Mouse (Mus musculus): ENCODE measurements around the gene Phf5a. TPM values are rescaled to one million over a fixed set of nuclear protein-coding genes. Genes with fewer than 3 reads are reported as not detected.

Gene Phf5a
- polyA plus RNA-seq, 1 experiment from 2014 or later, result 129 TPM

GRCm38 (mm10) chr15:81856030-81856790 is 15.5 kb downstream of the Phf5a start:
- ATAC-seq (ENCODE audit: low read depth), result peak; percentile 91
- H3K27ac ChIP-seq (ENCODE audit: low read depth, low read length), result peak overlapping the region; percentile 67

GRCm38 (mm10) chr15:81853081-81853480 is 18.6 kb downstream of the Phf5a start:
- H3K9ac ChIP-seq (replicated peaks; ENCODE audit: low read depth, low read length), result no peak overlapping the region
- H3K9me3 ChIP-seq (ENCODE audit: control insufficient read depth, low read length), result no peaks in the 10 kb centered on the region
- no peaks in the 10 kb centered on the region for H3K27me3 ChIP-seq (ENCODE audit: control insufficient read depth, insufficient read depth, low read length)
- no peak overlapping the region for H3K4me3 ChIP-seq (ENCODE audit: low read depth, low read length)
- no peak overlapping the region for H3K27ac ChIP-seq (ENCODE audit: low read depth, low read length)
- peaks cover 17% of the 10 kb centered on the region for H3K36me3 ChIP-seq (ENCODE audit: control insufficient read depth, insufficient read depth, low read length)
- ATAC-seq (ENCODE audit: low read depth), result no peak
- H3K4me1 ChIP-seq (ENCODE audit: control insufficient read depth, insufficient read depth, low read length), result peaks cover 8% of the 10 kb centered on the region; the same call in 1 of the 2 replicates
- 93% methylated on average over 7 of the region's 7 CpGs for WGBS
- H3K4me2 ChIP-seq (ENCODE audit: low read depth, low read length), result no peak overlapping the region

More at GRCm38 (mm10) chr15:81856030-81856790, 15.5 kb downstream of the Phf5a start:
- Histone ChIP-seq H3K27me3 (ENCODE audit: control insufficient read depth, insufficient read depth, low read length) (no peaks in the 10 kb centered on the region), H3K4me2 (ENCODE audit: low read depth, low read length) (peak overlapping the region; percentile 98), H3K36me3 (ENCODE audit: control insufficient read depth, insufficient read depth, low read length) (peaks cover 6% of the 10 kb centered on the region), H3K4me3 (ENCODE audit: low read depth, low read length) (peak overlapping the region; percentile 65), H3K9me3 (ENCODE audit: control insufficient read depth, low read length) (no peaks in the 10 kb centered on the region), H3K9ac (replicated peaks; ENCODE audit: low read depth, low read length) (peak overlapping the region; percentile 59), H3K4me1 (ENCODE audit: control insufficient read depth, insufficient read depth, low read length) (peaks cover 11% of the 10 kb centered on the region; the same call in 1 of the 2 replicates)
- under 1% methylated on average over 28 of the region's 28 CpGs for WGBS

GRCm38 (mm10) chr15:81852411-81853000 is 19.2 kb downstream of the Phf5a start:
- no peak overlapping the region for H3K9ac ChIP-seq (replicated peaks; ENCODE audit: low read depth, low read length)
- no peaks in the 10 kb centered on the region for H3K9me3 ChIP-seq (ENCODE audit: control insufficient read depth, low read length)
- H3K4me1 ChIP-seq (ENCODE audit: control insufficient read depth, insufficient read depth, low read length), result peaks cover 8% of the 10 kb centered on the region; the same call in 1 of the 2 replicates
- 91% methylated on average over 9 of the region's 9 CpGs for WGBS
- no peak overlapping the region for H3K27ac ChIP-seq (ENCODE audit: low read depth, low read length)
- ATAC-seq (ENCODE audit: low read depth), result no peak
- no peaks in the 10 kb centered on the region for H3K27me3 ChIP-seq (ENCODE audit: control insufficient read depth, insufficient read depth, low read length)
- no peak overlapping the region for H3K4me2 ChIP-seq (ENCODE audit: low read depth, low read length)
- H3K4me3 ChIP-seq (ENCODE audit: low read depth, low read length), result no peak overlapping the region
- H3K36me3 ChIP-seq (ENCODE audit: control insufficient read depth, insufficient read depth, low read length), result peaks cover 20% of the 10 kb centered on the region

GRCm38 (mm10) chr15:81851375-81851774 is 20.3 kb downstream of the Phf5a start:
- Histone ChIP-seq H3K4me1 (ENCODE audit: control insufficient read depth, insufficient read depth, low read length) (peaks cover 3% of the 10 kb centered on the region; the same call in 1 of the 2 replicates), H3K9ac (replicated peaks; ENCODE audit: low read depth, low read length) (no peak overlapping the region), H3K4me3 (ENCODE audit: low read depth, low read length) (no peak overlapping the region), H3K9me3 (ENCODE audit: control insufficient read depth, low read length) (no peaks in the 10 kb centered on the region), H3K27me3 (ENCODE audit: control insufficient read depth, insufficient read depth, low read length) (no peaks in the 10 kb centered on the region), H3K4me2 (ENCODE audit: low read depth, low read length) (no peak overlapping the region), H3K27ac (ENCODE audit: low read depth, low read length) (no peak overlapping the region), H3K36me3 (ENCODE audit: control insufficient read depth, insufficient read depth, low read length) (peaks cover 23% of the 10 kb centered on the region)
- ATAC-seq (ENCODE audit: low read depth), result no peak
- WGBS, result 97% methylated on average over 15 of the region's 15 CpGs

GRCm38 (mm10) chr15:81850718-81851117 is 21.0 kb downstream of the Phf5a start:
- H3K36me3 ChIP-seq (ENCODE audit: control insufficient read depth, insufficient read depth, low read length), result peaks cover 23% of the 10 kb centered on the region
- no peak for ATAC-seq (ENCODE audit: low read depth)

GRCm38 (mm10) chr15:81849104-81849503 is 22.6 kb downstream of the Phf5a start:
- Histone ChIP-seq H3K4me3 (ENCODE audit: low read depth, low read length) (no peak overlapping the region), H3K4me1 (ENCODE audit: control insufficient read depth, insufficient read depth, low read length) (no peaks in the 10 kb centered on the region), H3K36me3 (ENCODE audit: control insufficient read depth, insufficient read depth, low read length) (peaks cover 23% of the 10 kb centered on the region), H3K27me3 (ENCODE audit: control insufficient read depth, insufficient read depth, low read length) (no peaks in the 10 kb centered on the region), H3K4me2 (ENCODE audit: low read depth, low read length) (no peak overlapping the region), H3K9me3 (ENCODE audit: control insufficient read depth, low read length) (no peaks in the 10 kb centered on the region), H3K27ac (ENCODE audit: low read depth, low read length) (no peak overlapping the region), H3K9ac (replicated peaks; ENCODE audit: low read depth, low read length) (no peak overlapping the region)
- no peak for ATAC-seq (ENCODE audit: low read depth)
- WGBS, result 81% methylated on average over 9 of the region's 9 CpGs

More at GRCm38 (mm10) chr15:81850718-81851117, 21.0 kb downstream of the Phf5a start:
- Histone ChIP-seq H3K9me3 (ENCODE audit: control insufficient read depth, low read length) (no peaks in the 10 kb centered on the region), H3K4me1 (ENCODE audit: control insufficient read depth, insufficient read depth, low read length) (peaks cover 3% of the 10 kb centered on the region; the same call in 1 of the 2 replicates), H3K4me3 (ENCODE audit: low read depth, low read length) (no peak overlapping the region), H3K27ac (ENCODE audit: low read depth, low read length) (no peak overlapping the region), H3K4me2 (ENCODE audit: low read depth, low read length) (no peak overlapping the region), H3K27me3 (ENCODE audit: control insufficient read depth, insufficient read depth, low read length) (no peaks in the 10 kb centered on the region), H3K9ac (replicated peaks; ENCODE audit: low read depth, low read length) (no peak overlapping the region)
- WGBS, result 87% methylated on average over 14 of the region's 14 CpGs

GRCm38 (mm10) chr15:81848301-81848700 is 23.4 kb downstream of the Phf5a start:
- Histone ChIP-seq H3K27ac (ENCODE audit: low read depth, low read length) (no peak overlapping the region), H3K27me3 (ENCODE audit: control insufficient read depth, insufficient read depth, low read length) (no peaks in the 10 kb centered on the region), H3K4me1 (ENCODE audit: control insufficient read depth, insufficient read depth, low read length) (no peaks in the 10 kb centered on the region), H3K4me3 (ENCODE audit: low read depth, low read length) (no peak overlapping the region), H3K36me3 (ENCODE audit: control insufficient read depth, insufficient read depth, low read length) (peaks cover 23% of the 10 kb centered on the region), H3K9ac (replicated peaks; ENCODE audit: low read depth, low read length) (no peak overlapping the region), H3K9me3 (ENCODE audit: control insufficient read depth, low read length) (no peaks in the 10 kb centered on the region), H3K4me2 (ENCODE audit: low read depth, low read length) (no peak overlapping the region)
- WGBS, result 44% methylated on average over 7 of the region's 7 CpGs
- no peak for ATAC-seq (ENCODE audit: low read depth)

GRCm38 (mm10) chr15:81847861-81848260 is 23.9 kb downstream of the Phf5a start:
- no peak overlapping the region for H3K4me3 ChIP-seq (ENCODE audit: low read depth, low read length)
- no peak for ATAC-seq (ENCODE audit: low read depth)
- no peaks in the 10 kb centered on the region for H3K27me3 ChIP-seq (ENCODE audit: control insufficient read depth, insufficient read depth, low read length)
- WGBS, result 87% methylated on average over 5 of the region's 5 CpGs
- H3K4me2 ChIP-seq (ENCODE audit: low read depth, low read length), result no peak overlapping the region
- no peak overlapping the region for H3K27ac ChIP-seq (ENCODE audit: low read depth, low read length)
- H3K9ac ChIP-seq (replicated peaks; ENCODE audit: low read depth, low read length), result no peak overlapping the region
- H3K9me3 ChIP-seq (ENCODE audit: control insufficient read depth, low read length), result no peaks in the 10 kb centered on the region
- H3K4me1 ChIP-seq (ENCODE audit: control insufficient read depth, insufficient read depth, low read length), result no peaks in the 10 kb centered on the region
- H3K36me3 ChIP-seq (ENCODE audit: control insufficient read depth, insufficient read depth, low read length), result peaks cover 23% of the 10 kb centered on the region

GRCm38 (mm10) chr15:81847161-81847560 is 24.6 kb downstream of the Phf5a start:
- no peak overlapping the region for H3K4me3 ChIP-seq (ENCODE audit: low read depth, low read length)
- WGBS, result 88% methylated on average over 4 of the region's 4 CpGs
- H3K27ac ChIP-seq (ENCODE audit: low read depth, low read length), result no peak overlapping the region
- ATAC-seq (ENCODE audit: low read depth), result no peak
- no peaks in the 10 kb centered on the region for H3K9me3 ChIP-seq (ENCODE audit: control insufficient read depth, low read length)
- no peaks in the 10 kb centered on the region for H3K27me3 ChIP-seq (ENCODE audit: control insufficient read depth, insufficient read depth, low read length)
- no peaks in the 10 kb centered on the region for H3K4me1 ChIP-seq (ENCODE audit: control insufficient read depth, insufficient read depth, low read length)
- no peak overlapping the region for H3K4me2 ChIP-seq (ENCODE audit: low read depth, low read length)
- H3K36me3 ChIP-seq (ENCODE audit: control insufficient read depth, insufficient read depth, low read length), result peaks cover 23% of the 10 kb centered on the region
- no peak overlapping the region for H3K9ac ChIP-seq (replicated peaks; ENCODE audit: low read depth, low read length)
